Mouse (Mus musculus) bone marrow macrophage, adult 2 months (primary cell): Measurements from ENCODE around the gene B3gnt3.

Source experiments
- CTCF ChIP-seq: IDR thresholded peaks from 2 replicates; pipeline ENCODE4 v1.5.1; 2012; ENCODE audit warnings: low read depth, mild to moderate bottlenecking, low read length, moderate library complexity
- POLR2A ChIP-seq: IDR thresholded peaks from 2 replicates; pipeline ENCODE4 v1.6.1; 2012; ENCODE audit warnings: mild to moderate bottlenecking, low read depth, low read length, borderline replicate concordance

DNA sequence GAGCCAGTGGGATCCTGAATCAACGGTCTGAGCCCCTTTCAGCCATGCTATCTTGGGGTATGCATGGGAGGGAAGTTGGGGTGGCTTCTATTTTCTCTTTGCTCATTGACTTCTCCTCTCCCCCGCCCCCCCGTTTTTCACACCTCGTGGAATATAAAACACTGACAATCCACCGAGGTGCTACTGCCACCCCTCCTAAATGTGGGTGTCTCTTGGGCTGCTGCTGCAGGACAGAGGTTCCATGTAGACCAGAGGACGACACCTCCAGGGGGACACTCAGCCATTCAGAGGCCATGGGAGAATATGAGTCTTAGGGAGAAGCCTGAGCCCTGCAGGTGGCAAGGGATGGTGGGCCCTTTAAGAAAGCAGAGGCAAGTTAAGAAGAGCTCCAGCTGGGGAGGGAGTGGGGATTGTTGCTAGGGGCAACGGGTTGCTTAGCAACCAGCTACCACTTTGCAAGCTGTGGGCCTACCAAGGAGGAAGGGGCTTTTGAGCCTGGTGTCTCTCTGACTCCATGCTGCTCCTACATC lies 18.4 kb upstream of the B3gnt3 start:
- TF ChIP-seq CTCF (no peak), POLR2A (no peak)
